ENCODE assay signal across 28 mouse cellular contexts in genomic region chr14:29334897-29335296, GRCm38 (mm10).
"Had no signal": no experiment of that assay in that cellular context is flagged by ENCODE, and none has a peak within 500 bp of the region (broad histone marks: within the 10 kb centered on the region; RNA-seq: fewer than 3 reads in every experiment).

No protein-coding gene starts in this region.

- H3K4me2 ChIP-seq: heart, embryonic 11.5 days; heart, embryonic 13.5 days; heart, embryonic 15.5 days; hindbrain, embryonic 13.5 days; hindbrain, embryonic 15.5 days; kidney, embryonic 15.5 days; limb, embryonic 12.5 days; liver, embryonic 11.5 days; liver, embryonic 13.5 days had no signal

- H3K27me3 ChIP-seq: heart, embryonic 13.5 days; heart, embryonic 15.5 days; hindbrain, embryonic 13.5 days; hindbrain, embryonic 15.5 days; kidney, embryonic 15.5 days; limb, embryonic 12.5 days; liver, embryonic 13.5 days had no signal

- H3K4me3 ChIP-seq: gastrocnemius, adult 2 months; heart, adult 2 months; heart, embryonic 13.5 days; heart, embryonic 15.5 days; hindbrain, embryonic 10.5 days; hindbrain, embryonic 13.5 days; hindbrain, embryonic 15.5 days; kidney, embryonic 15.5 days; limb, embryonic 10.5 days; limb, embryonic 12.5 days; liver, embryonic 13.5 days had no signal

- H3K4me1 ChIP-seq: heart, embryonic 13.5 days; heart, embryonic 15.5 days; hindbrain, embryonic 10.5 days; hindbrain, embryonic 15.5 days; kidney, embryonic 15.5 days; limb, embryonic 10.5 days; limb, embryonic 12.5 days; liver, embryonic 13.5 days had no signal

- H3K36me3 ChIP-seq: heart, embryonic 13.5 days; heart, embryonic 15.5 days; hindbrain, embryonic 10.5 days; hindbrain, embryonic 13.5 days; hindbrain, embryonic 15.5 days; kidney, embryonic 15.5 days; limb, embryonic 10.5 days; limb, embryonic 12.5 days; liver, embryonic 13.5 days had no signal

- H3K9me3 ChIP-seq: heart, embryonic 15.5 days; hindbrain, embryonic 10.5 days; hindbrain, embryonic 13.5 days; hindbrain, embryonic 15.5 days; kidney, embryonic 15.5 days; limb, embryonic 10.5 days; limb, embryonic 12.5 days; liver, embryonic 13.5 days had no signal

- ATAC-seq: hindbrain, postnatal 0 days; intestine, embryonic 16.5 days had no signal

- H3K27ac ChIP-seq: gastrocnemius, adult 2 months; heart, adult 2 months; heart, embryonic 13.5 days; heart, embryonic 15.5 days; hindbrain, embryonic 10.5 days; hindbrain, embryonic 13.5 days; hindbrain, embryonic 15.5 days; hindbrain, postnatal 0 days; kidney, embryonic 15.5 days; kidney, postnatal 0 days; limb, embryonic 10.5 days; limb, embryonic 12.5 days; liver, embryonic 13.5 days had no signal

- H3K9ac ChIP-seq: heart, embryonic 13.5 days; heart, embryonic 15.5 days; hindbrain, embryonic 13.5 days; hindbrain, embryonic 15.5 days; kidney, embryonic 15.5 days; limb, embryonic 12.5 days; liver, embryonic 13.5 days had no signal

- DNase-seq: gastrocnemius, adult 2 months; gastrocnemius, postnatal 10 days; gastrocnemius, postnatal 25 days; heart, adult 2 months; heart, postnatal 14 days; heart, postnatal 4 days; kidney, adult 11 months; kidney, adult 2 months; kidney, adult 9 months; kidney, postnatal 14 days; kidney, postnatal 36 days; layer of hippocampus, adult 9-11 months; layer of hippocampus, postnatal 36 days; liver; liver, embryonic 13.5 days had no signal
